Mouse (Mus musculus) liver, adult 2 months (tissue): ENCODE results near the gene Vps13d. TPM values are rescaled to one million over a fixed set of nuclear protein-coding genes. Genes with fewer than 3 reads are reported as not detected.

ENCODE experiments used
- DNase-seq: peaks from one replicate; pipeline ENCODE4 v3.0.0-alpha.2; 2011; ENCODE audit warnings: low read depth, low spot score; ENCODE audit errors: extremely low read depth
- H3K27ac ChIP-seq: fragments of 200-500 bp; replicated peaks from 2 replicates; pipeline ENCODE4 v1.5.1; 2012; ENCODE audit warnings: low read depth, mild to moderate bottlenecking, control low read depth, inconsistent platforms, low read length; ENCODE audit not compliant: insufficient read depth
- H3K27me3 ChIP-seq: fragments of 200-500 bp; 2 replicates; pipeline ENCODE4 v1.6.1; 2012; ENCODE audit warnings: mild to moderate bottlenecking, moderate library complexity, low read length, inconsistent platforms; ENCODE audit not compliant: control insufficient read depth, insufficient read depth
- H3K36me3 ChIP-seq: fragments of 200-500 bp; 2 replicates; pipeline ENCODE4 v1.6.1; 2012; ENCODE audit warnings: low read length, inconsistent platforms; ENCODE audit not compliant: control insufficient read depth, insufficient read depth
- H3K4me1 ChIP-seq: fragments of 200-500 bp; 2 replicates; pipeline ENCODE4 v1.6.1; 2011; ENCODE audit warnings: low read length; ENCODE audit not compliant: control insufficient read depth, insufficient read depth
- H3K4me3 ChIP-seq: fragments of 200-500 bp; 2 replicates; pipeline ENCODE4 v1.5.1; 2011; ENCODE audit warnings: low read depth, mild to moderate bottlenecking, control low read depth, low read length, moderate library complexity; ENCODE audit not compliant: insufficient read depth
- H3K79me2 ChIP-seq: fragments of 200-500 bp; 2 replicates; pipeline ENCODE4 v1.6.1; 2012; ENCODE audit warnings: inconsistent platforms, mild to moderate bottlenecking, low read length, moderate library complexity; ENCODE audit not compliant: control insufficient read depth, insufficient read depth
- H3K9ac ChIP-seq: fragments of 200-500 bp; 2 replicates; pipeline ENCODE4 v1.6.1; 2012; ENCODE audit warnings: low read depth, mild to moderate bottlenecking, control low read depth, inconsistent platforms, low read length
- CTCF ChIP-seq: fragments of 200-500 bp; IDR thresholded peaks from 2 replicates; pipeline ENCODE4 v1.5.1; 2011; ENCODE audit warnings: low read depth, low read length, control low read depth
- POLR2A ChIP-seq: fragments of 200-500 bp; IDR thresholded peaks from 2 replicates; pipeline ENCODE4 v1.6.1; 2011; ENCODE audit warnings: low read length, control low read depth; ENCODE audit not compliant: insufficient read depth; ENCODE audit errors: extremely low read depth
- WGBS: fragments of 180-500 bp; shearing (Covaris S2); methylation state at CpG from one replicate; pipeline ENCODE4 v1.1.7; 2018; 5-methylcytosine and 5-hydroxymethylcytosine counted together
- polyA plus RNA-seq: library from polyadenylated mRNA; depleted of rRNA; stranded (reverse); fragments of >200 nt; gene quantifications from 2 replicates; pipeline ENCODE4 v1.2.3, GENCODE M21; 2012
- total RNA-seq: library from RNA; depleted of rRNA; stranded (reverse); fragments of >200 nt; gene quantifications from 2 replicates; pipeline ENCODE4 v1.2.3, GENCODE M21; 2014

Vps13d gene
- total and polyA plus RNA-seq, 2 experiments = 11.6 to 32.4 TPM

GRCm38 (mm10) chr4:145124419-145124818 lies 70.4 kb downstream of the Vps13d start:
- no peaks in the 10 kb centered on the region for H3K27me3 ChIP-seq
- no peak overlapping the region for H3K4me3 ChIP-seq
- TF ChIP-seq POLR2A = no peak
- no peak for TF ChIP-seq CTCF
- peaks cover 78% of the 10 kb centered on the region for H3K36me3 ChIP-seq
- no peak overlapping the region for H3K9ac ChIP-seq
- no peak for DNase-seq
- no peaks in the 10 kb centered on the region for H3K79me2 ChIP-seq
- WGBS = 96% methylated on average over 4 of the region's 4 CpGs
- H3K4me1 ChIP-seq = no peaks in the 10 kb centered on the region
- H3K27ac ChIP-seq = no peak overlapping the region

- H3K79me2 ChIP-seq = no peaks in the 10 kb centered on the region; the same call in 1 of the 2 replicates
- no peaks in the 10 kb centered on the region for H3K4me1 ChIP-seq
- TF ChIP-seq POLR2A (no peak), CTCF (no peak)
- no peak overlapping the region for H3K27ac ChIP-seq
- no peak overlapping the region for H3K4me3 ChIP-seq
- H3K9ac ChIP-seq = no peak overlapping the region
- peaks cover 84% of the 10 kb centered on the region for H3K36me3 ChIP-seq
- H3K27me3 ChIP-seq = no peaks in the 10 kb centered on the region
- WGBS = 75% methylated on average over 4 of the region's 4 CpGs
- DNase-seq = no peak
Observed at GRCm38 (mm10) chr4:145111641-145112040, 83.2 kb downstream of the Vps13d start.

DNA sequence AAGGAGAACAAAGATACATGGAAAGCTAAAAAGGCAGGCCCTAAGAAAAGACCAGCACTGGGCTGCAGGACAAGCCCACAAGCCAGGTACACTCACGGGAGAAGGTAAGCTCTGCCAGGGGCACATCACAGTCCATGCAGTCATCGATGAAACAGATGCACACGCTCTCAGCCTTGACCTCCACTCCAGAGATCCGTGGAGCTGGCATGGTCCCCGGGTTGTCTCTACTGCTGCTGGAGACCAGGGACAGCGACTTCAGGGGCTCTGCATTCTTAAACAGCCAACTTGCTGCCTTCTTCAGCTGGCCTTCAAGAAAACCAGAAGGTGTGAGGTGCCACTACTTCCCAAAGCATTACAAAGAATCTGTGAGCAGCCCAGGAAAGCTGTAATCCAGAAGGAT lies 84.1 kb downstream of the Vps13d start:
- no peak overlapping the region for H3K9ac ChIP-seq
- peaks cover 86% of the 10 kb centered on the region for H3K36me3 ChIP-seq
- no peak overlapping the region for H3K4me3 ChIP-seq
- no peak for DNase-seq
- TF ChIP-seq POLR2A (no peak), CTCF (no peak)
- 52% methylated on average over 6 of the region's 6 CpGs for WGBS
- H3K27me3 ChIP-seq = no peaks in the 10 kb centered on the region
- H3K4me1 ChIP-seq = no peaks in the 10 kb centered on the region
- H3K79me2 ChIP-seq = no peaks in the 10 kb centered on the region; the same call in 1 of the 2 replicates
- no peak overlapping the region for H3K27ac ChIP-seq

DNA sequence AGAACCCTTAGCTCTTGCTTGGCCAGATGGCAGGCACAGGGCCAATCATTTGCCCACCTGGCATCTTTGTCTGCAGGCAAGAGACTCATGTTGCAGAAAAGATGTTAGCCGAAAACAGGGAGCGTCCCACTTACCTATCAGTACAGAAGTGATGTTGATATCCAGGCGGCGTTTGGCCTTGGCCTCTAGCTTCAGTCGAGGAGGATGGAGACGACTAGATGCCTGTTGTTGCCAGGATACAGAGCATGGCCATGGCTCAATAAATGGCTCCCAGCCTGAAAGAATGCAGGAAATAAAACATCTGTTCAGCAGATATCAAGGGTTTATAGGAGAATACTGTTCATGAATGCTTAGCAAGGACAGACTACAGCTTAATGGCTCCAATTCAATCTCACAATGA lies 88.0 kb downstream of the Vps13d start:
- Histone ChIP-seq H3K4me1 (no peaks in the 10 kb centered on the region), H3K4me3 (no peak overlapping the region), H3K27me3 (no peaks in the 10 kb centered on the region), H3K36me3 (peaks cover 92% of the 10 kb centered on the region), H3K27ac (no peak overlapping the region), H3K9ac (no peak overlapping the region), H3K79me2 (no peaks in the 10 kb centered on the region; the same call in 1 of the 2 replicates)
- DNase-seq = no peak
- 67% methylated on average over 6 of the region's 6 CpGs for WGBS
- TF ChIP-seq CTCF (no peak), POLR2A (no peak)

DNA sequence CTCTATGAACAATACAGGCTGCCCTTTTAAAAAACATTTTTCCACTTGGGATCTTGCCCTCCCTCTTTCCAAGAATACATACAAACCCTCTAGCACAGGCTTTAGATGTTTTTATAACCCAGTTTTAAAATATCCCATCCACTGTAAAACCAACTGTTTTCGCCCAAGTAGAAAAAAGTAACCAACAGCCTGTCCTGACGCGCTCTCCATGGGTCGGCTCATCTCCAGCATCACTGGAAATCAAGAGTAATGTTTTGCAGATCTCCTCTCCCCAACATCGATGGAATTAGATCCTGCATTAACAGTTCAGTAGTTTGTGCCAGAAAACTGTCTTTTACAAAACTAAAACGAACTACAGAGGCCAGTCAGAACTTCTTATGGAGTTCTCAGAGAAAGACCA lies 89.5 kb downstream of the Vps13d start:
- no peak for DNase-seq
- no peaks in the 10 kb centered on the region for H3K4me1 ChIP-seq
- no peaks in the 10 kb centered on the region for H3K27me3 ChIP-seq

GRCm38 (mm10) chr4:145104917-145105316 lies 89.9 kb downstream of the Vps13d start:
- Histone ChIP-seq H3K9ac (no peak overlapping the region), H3K4me1 (no peaks in the 10 kb centered on the region), H3K4me3 (no peak overlapping the region), H3K79me2 (peaks cover 3% of the 10 kb centered on the region; the same call in 1 of the 2 replicates), H3K36me3 (peaks cover 92% of the 10 kb centered on the region), H3K27ac (no peak overlapping the region), H3K27me3 (no peaks in the 10 kb centered on the region)
- TF ChIP-seq POLR2A (no peak), CTCF (no peak)
- DNase-seq = no peak
- WGBS = 95% methylated on average over 2 of the region's 2 CpGs

More for the DNA sequence above, 89.5 kb downstream of the Vps13d start:
- Histone ChIP-seq H3K36me3 (peaks cover 95% of the 10 kb centered on the region), H3K4me3 (no peak overlapping the region), H3K27ac (no peak overlapping the region), H3K9ac (no peak overlapping the region), H3K79me2 (peaks cover 3% of the 10 kb centered on the region; the same call in 1 of the 2 replicates)
- no peak for TF ChIP-seq POLR2A
- WGBS = 89% methylated on average over 6 of the region's 6 CpGs
